Mouse (Mus musculus): ENCODE measurements around the gene Elavl4.

Gene Elavl4

DNA sequence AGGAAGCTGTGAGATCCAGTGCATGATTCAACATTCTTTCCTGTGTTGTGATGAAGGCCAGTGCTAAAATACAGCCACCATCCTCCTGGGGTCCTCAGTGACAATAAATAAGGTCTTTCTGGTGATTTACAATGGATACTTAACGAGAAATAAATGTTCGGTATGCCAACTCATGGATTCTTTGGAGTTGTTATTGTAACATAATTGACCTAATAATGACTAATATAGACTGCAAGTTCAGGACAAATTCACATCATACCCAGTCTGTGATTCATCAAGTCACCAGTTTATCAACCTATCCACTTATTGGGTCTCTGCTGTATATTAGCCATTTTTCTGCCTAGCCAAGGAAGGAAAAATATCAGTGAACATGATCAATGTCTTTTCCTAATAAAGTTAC lies 174.4 kb downstream of the Elavl4 start:
- no peak for DNase-seq (ENCODE audit: extremely low read depth, insufficient read length, low spot score)

DNA sequence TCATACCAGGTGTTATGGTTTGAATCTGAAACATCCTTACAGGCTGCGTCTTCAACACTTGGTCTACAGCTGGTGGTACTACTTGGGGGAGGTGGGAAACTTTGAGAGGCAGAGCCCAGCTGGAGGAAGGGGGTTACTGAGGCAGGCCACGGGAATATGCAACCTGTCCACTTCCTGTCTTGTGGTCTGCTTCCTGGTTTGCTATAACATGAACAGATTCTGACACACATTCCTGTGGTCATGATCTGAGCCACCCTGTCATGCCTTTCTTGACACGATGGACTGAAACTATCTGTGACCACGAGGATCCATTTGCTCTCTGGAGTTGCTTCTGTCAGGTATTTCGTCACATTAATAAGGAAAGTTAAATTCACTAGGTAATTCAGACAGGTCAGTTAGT lies 179.7 kb downstream of the Elavl4 start:
- no peak for DNase-seq (ENCODE audit: extremely low read depth, insufficient read length, low spot score)

- DNase-seq (ENCODE audit: extremely low read depth, insufficient read length, low spot score), result no peak
Measured at GRCm38 (mm10) chr4:110165217-110165616, 186.5 kb downstream of the Elavl4 start.

- DNase-seq (ENCODE audit: extremely low read depth, insufficient read length, low spot score), result no peak
Measured at GRCm38 (mm10) chr4:110161600-110161999, 190.1 kb downstream of the Elavl4 start.

GRCm38 (mm10) chr4:110157515-110158159 lies 194.1 kb downstream of the Elavl4 start:
- no peak for DNase-seq (ENCODE audit: extremely low read depth, insufficient read length, low spot score)

GRCm38 (mm10) chr4:110155954-110156353 lies 195.8 kb downstream of the Elavl4 start:
- DNase-seq (ENCODE audit: extremely low read depth, insufficient read length, low spot score), result no peak
